In the genomic region with DNA sequence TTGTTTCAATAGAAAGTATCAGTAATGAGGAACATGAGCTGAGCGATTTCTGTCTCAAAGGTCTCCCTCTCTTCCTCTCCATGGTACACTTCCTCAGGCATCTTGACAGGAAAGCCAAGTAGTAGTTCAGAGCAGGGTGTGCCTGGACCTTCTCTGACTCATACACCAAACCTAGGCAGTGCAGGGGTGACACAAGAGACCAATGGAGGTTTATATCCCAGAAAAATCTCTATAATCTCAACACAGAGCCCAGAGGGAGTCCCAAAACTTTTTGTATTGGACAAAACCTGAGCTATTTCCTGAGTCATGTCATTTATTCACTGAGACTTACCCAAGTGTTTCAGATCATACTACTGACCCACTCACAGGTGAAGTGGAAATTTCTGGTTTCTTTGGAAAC, we compare ENCODE assay signal across 25 mouse cellular contexts. TPM values are rescaled to one million over a fixed set of nuclear protein-coding genes. Genes with fewer than 3 reads are reported as not detected.
"Had no signal": no experiment of that assay in that cellular context is flagged by ENCODE, and none has a peak within 500 bp of the region (broad histone marks: within the 10 kb centered on the region; RNA-seq: fewer than 3 reads in every experiment).

A gene (minus strand): TSS at position 101 of the 400 bp plus-strand sequence.

- H3K27me3 ChIP-seq: neural tube, embryonic 13.5 days; neural tube, embryonic 15.5 days; stomach, embryonic 15.5 days had no signal

- H3K4me2 ChIP-seq: neural tube, embryonic 13.5 days; neural tube, embryonic 15.5 days; stomach, embryonic 15.5 days had no signal

- H3K9ac ChIP-seq: neural tube, embryonic 13.5 days; neural tube, embryonic 15.5 days; stomach, embryonic 15.5 days had no signal

- H3K4me1 ChIP-seq: neural tube, embryonic 13.5 days; neural tube, embryonic 15.5 days; stomach, embryonic 15.5 days had no signal

- H3K9me3 ChIP-seq: neural tube, embryonic 13.5 days; neural tube, embryonic 15.5 days; stomach, embryonic 15.5 days had no signal

- H3K36me3 ChIP-seq: neural tube, embryonic 13.5 days; neural tube, embryonic 15.5 days; stomach, embryonic 15.5 days had no signal

- DNase-seq: retina, postnatal 1 day; right cerebral cortex, adult 18-20 months; right cerebral cortex, postnatal 14 days; right cerebral cortex, postnatal 25 days; right cerebral cortex, postnatal 4 days; spleen, adult 18-20 months; thymus, adult 18-20 months; thymus, adult 2 months; thymus, postnatal 14 days; thymus, postnatal 25 days; thymus, postnatal 36 days; thymus, postnatal 4 days had no signal

- H3K4me3 ChIP-seq: neural tube, embryonic 13.5 days; neural tube, embryonic 15.5 days; stomach, embryonic 15.5 days had no signal

- H3K27ac ChIP-seq: neural tube, embryonic 13.5 days; neural tube, embryonic 15.5 days; stomach, embryonic 15.5 days; stomach, postnatal 0 days had no signal

RNA-seq across cellular contexts. Expression of the gene that starts here (rescaled TPM):
- total RNA-seq: neutrophil, adult 5-6 weeks had no signal
- polyA plus RNA-seq: neural tube, embryonic 13.5 days; neural tube, embryonic 14.5 days; neural tube, embryonic 15.5 days; small intestine, adult 2 months; spleen, adult 2 months; stomach, embryonic 14.5 days; stomach, embryonic 15.5 days; stomach, embryonic 16.5 days; stomach, postnatal 0 days; testis, adult 2 months; thymus, adult 2 months; thymus, postnatal 0 days; urinary bladder, adult 2 months had no signal
